Mouse (Mus musculus): ENCODE data around the gene Gpr173.

The Gpr173 gene

GRCm38 (mm10) chrX:152306224-152306623 lies 62.3 kb downstream of the Gpr173 start:
- DNase-seq (ENCODE audit: low spot score in 2 of 2) = no peak
